Mouse (Mus musculus): ENCODE data around the gene Asah2. TPM values are rescaled to one million over a fixed set of nuclear protein-coding genes. Genes with fewer than 3 reads are reported as not detected.

Asah2 gene
- polyA plus RNA-seq (2015; fragmentation: Nextera tagmentation; extraction: Ambion mirVana) = 0.53 and 0.58 TPM in 2 replicates

DNA sequence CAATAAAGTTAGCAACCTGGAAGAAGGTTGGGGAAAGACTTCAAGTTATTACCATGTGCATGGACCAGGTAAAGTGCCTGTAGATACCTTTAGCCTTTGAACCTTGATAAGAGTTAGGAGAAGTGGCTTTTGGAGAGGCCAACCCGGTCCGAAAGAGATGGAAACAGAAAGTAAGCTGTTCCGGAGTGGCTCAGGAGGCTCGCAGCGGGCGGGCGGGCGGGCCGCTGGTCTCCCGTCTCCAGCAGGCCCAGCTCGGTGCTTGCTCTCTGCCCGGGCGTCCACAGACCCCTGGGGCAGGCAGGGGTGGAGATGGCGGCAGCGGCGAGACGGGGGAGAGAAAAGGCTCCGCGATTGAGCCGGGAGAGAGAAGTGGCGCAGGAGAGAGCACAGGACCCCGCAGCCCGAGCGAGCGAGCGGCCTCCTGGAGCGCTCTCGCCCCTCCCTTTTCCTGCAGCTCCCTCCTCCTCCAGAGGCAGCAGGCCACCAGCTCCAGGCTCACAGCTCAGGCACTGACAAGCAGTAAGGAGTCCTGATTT, at the start of gene Asah2:
TSS of gene Asah2 (minus strand) at position 441 of the 536 bp plus-strand sequence.
- Histone ChIP-seq H3K36me3 (ENCODE audit: control insufficient read depth, insufficient read depth) (no peaks in the 10 kb centered on the region), H3K9ac (ENCODE audit: low read depth, low read length) (peak within 1 kb of the TSS; percentile 76), H3K27me3 (ENCODE audit: control insufficient read depth, insufficient read depth, low read depth, low read length) (no peaks in the 10 kb centered on the region), H3K4me3 (ENCODE audit: low read depth, low read length) (peak within 1 kb of the TSS; percentile 72), H3K4me1 (ENCODE audit: control insufficient read depth, low read depth, low read length) (no peaks in the 10 kb centered on the region; the same call in none of the 2 replicates), H3K27ac (ENCODE audit: low read length) (peak within 1 kb of the TSS; percentile 84), H3K9me3 (replicated peaks; ENCODE audit: control insufficient read depth, low read length) (no peaks in the 10 kb centered on the region), H3K4me2 (ENCODE audit: low read depth, low read length) (peak within 1 kb of the TSS; percentile 68)
- peak; percentile 82 for ATAC-seq (ENCODE audit: low read depth)
- under 1% methylated on average over 27 of the region's 28 CpGs for WGBS (ENCODE audit: insufficient replicate concordance)

DNA sequence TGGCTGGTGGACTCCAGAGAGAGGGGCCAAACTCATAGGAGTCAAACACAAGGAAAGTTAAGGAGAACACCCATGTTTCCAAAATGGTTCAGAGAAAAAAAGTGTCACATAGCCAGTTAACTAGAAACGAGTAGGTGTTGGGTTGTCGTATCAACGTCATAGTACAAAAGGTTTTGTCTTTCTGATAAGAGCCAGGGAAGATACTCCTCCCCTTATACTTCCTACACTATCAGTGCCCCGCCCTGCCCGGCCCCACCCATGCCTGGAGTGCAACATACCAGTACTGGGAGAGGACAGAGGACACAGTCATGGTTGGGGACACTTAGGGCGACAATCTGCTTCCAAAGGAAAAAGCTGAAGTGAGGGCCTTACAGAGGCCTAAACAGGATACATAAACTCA, 49.0 kb upstream of the Asah2 start:
- Histone ChIP-seq H3K9ac (ENCODE audit: low read depth, low read length) (0 out of 2 replicates have a peak overlapping the region, but pooled peaks have one; percentile 21), H3K4me3 (ENCODE audit: low read depth, low read length) (no peak overlapping the region), H3K4me1 (ENCODE audit: control insufficient read depth, low read depth, low read length) (peaks cover 12% of the 10 kb centered on the region), H3K4me2 (ENCODE audit: low read depth, low read length) (peak overlapping the region; percentile 24; the same call in 1 of the 2 replicates), H3K36me3 (ENCODE audit: control insufficient read depth, insufficient read depth) (peaks cover 22% of the 10 kb centered on the region), H3K27ac (ENCODE audit: low read length) (no peak overlapping the region), H3K9me3 (replicated peaks; ENCODE audit: control insufficient read depth, low read length) (no peaks in the 10 kb centered on the region), H3K27me3 (ENCODE audit: control insufficient read depth, insufficient read depth, low read depth, low read length) (no peaks in the 10 kb centered on the region)
- ATAC-seq (ENCODE audit: low read depth) = peak; percentile 90
- WGBS (ENCODE audit: insufficient replicate concordance) = 31% methylated on average over 6 of the region's 6 CpGs

DNA sequence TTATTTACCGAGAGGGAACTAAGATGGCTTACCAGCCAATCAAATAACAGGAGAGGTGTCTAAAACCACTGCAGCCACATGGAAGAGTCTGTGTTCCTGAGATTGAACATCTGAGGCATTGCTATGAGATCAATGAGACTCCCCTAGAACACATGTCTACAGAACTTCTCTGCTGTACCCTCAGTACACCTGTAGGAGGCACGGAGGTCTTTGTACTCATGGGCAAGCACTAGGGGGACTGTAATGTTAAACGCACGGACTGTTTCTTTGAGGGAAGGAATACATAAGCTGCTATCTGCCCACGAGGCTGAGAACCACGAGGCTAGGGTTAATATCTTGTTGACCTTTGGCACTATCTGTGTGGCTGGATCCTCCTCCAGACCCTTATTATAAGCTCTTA, 44.5 kb upstream of the Asah2 start:
- no peaks in the 10 kb centered on the region for H3K27me3 ChIP-seq (ENCODE audit: control insufficient read depth, insufficient read depth, low read depth, low read length)
- no peak overlapping the region for H3K27ac ChIP-seq (ENCODE audit: low read length)
- H3K9me3 ChIP-seq (replicated peaks; ENCODE audit: control insufficient read depth, low read length) = no peaks in the 10 kb centered on the region
- no peak overlapping the region for H3K4me2 ChIP-seq (ENCODE audit: low read depth, low read length)
- H3K4me3 ChIP-seq (ENCODE audit: low read depth, low read length) = no peak overlapping the region
- H3K4me1 ChIP-seq (ENCODE audit: control insufficient read depth, low read depth, low read length) = peaks cover 10% of the 10 kb centered on the region
- ATAC-seq (ENCODE audit: low read depth) = no peak
- no peaks in the 10 kb centered on the region; the same call in 1 of the 2 replicates for H3K36me3 ChIP-seq (ENCODE audit: control insufficient read depth, insufficient read depth)
- 57% methylated on average over 6 of the region's 6 CpGs for WGBS (ENCODE audit: insufficient replicate concordance)
- H3K9ac ChIP-seq (ENCODE audit: low read depth, low read length) = no peak overlapping the region

DNA sequence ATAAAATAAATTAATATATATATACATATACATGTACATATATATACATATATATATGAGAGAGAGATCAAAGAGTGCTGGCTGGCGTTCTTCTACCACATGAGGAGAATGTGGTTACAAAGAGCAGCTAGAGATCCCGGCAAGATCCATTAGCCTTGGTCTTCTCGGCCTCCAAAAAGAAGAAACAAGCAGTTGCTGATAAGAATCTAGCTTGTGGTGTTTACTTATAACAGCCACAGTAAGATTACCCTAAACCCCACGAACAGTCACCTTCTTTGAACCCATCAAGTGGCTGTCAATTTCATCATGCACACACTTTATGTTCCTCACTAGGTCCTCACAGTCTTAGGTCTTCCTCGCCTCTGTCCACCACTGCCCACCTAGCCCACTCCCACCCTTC, 40.7 kb upstream of the Asah2 start:
- Histone ChIP-seq H3K27me3 (ENCODE audit: control insufficient read depth, insufficient read depth, low read depth, low read length) (no peaks in the 10 kb centered on the region), H3K27ac (ENCODE audit: low read length) (no peak overlapping the region)
- WGBS (ENCODE audit: insufficient replicate concordance) = 48% methylated on average over 5 of the region's 5 CpGs

DNA sequence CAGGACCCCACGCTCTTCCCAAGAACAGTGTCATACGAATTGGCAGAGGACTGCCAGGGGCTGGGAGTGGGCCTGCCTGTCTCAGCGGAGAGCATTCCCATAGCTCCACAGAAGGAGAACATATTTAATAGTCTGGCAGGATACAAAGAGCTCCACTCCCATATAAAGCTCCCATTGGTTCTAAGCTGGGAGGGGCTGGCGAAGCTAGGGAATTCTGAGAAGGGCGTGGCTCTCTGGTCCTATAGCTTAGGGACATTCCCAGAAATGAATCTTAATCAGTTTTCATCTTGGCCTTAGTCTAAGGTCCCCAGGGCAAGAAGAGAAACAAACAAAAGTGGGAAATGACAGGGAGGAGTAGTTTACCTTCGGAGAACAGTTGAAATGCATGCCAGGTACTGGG, 34.4 kb upstream of the Asah2 start:
- H3K4me1 ChIP-seq (ENCODE audit: control insufficient read depth, low read depth, low read length) = peaks cover 10% of the 10 kb centered on the region
- 88% methylated on average over 6 of the region's 6 CpGs for WGBS (ENCODE audit: insufficient replicate concordance)
- no peak overlapping the region for H3K4me2 ChIP-seq (ENCODE audit: low read depth, low read length)
- no peak for ATAC-seq (ENCODE audit: low read depth)
- H3K27ac ChIP-seq (ENCODE audit: low read length) = no peak overlapping the region
- H3K9me3 ChIP-seq (replicated peaks; ENCODE audit: control insufficient read depth, low read length) = no peaks in the 10 kb centered on the region
- H3K9ac ChIP-seq (ENCODE audit: low read depth, low read length) = no peak overlapping the region
- no peaks in the 10 kb centered on the region for H3K27me3 ChIP-seq (ENCODE audit: control insufficient read depth, insufficient read depth, low read depth, low read length)
- peaks cover 3% of the 10 kb centered on the region; the same call in 1 of the 2 replicates for H3K36me3 ChIP-seq (ENCODE audit: control insufficient read depth, insufficient read depth)
- H3K4me3 ChIP-seq (ENCODE audit: low read depth, low read length) = no peak overlapping the region

More for the DNA sequence above, 40.7 kb upstream of the Asah2 start:
- no peaks in the 10 kb centered on the region for H3K4me1 ChIP-seq (ENCODE audit: control insufficient read depth, low read depth, low read length)
- H3K9me3 ChIP-seq (replicated peaks; ENCODE audit: control insufficient read depth, low read length) = no peaks in the 10 kb centered on the region
- H3K36me3 ChIP-seq (ENCODE audit: control insufficient read depth, insufficient read depth) = no peaks in the 10 kb centered on the region; the same call in 1 of the 2 replicates
- H3K9ac ChIP-seq (ENCODE audit: low read depth, low read length) = no peak overlapping the region
- H3K4me2 ChIP-seq (ENCODE audit: low read depth, low read length) = no peak overlapping the region
- no peak overlapping the region for H3K4me3 ChIP-seq (ENCODE audit: low read depth, low read length)
- ATAC-seq (ENCODE audit: low read depth) = no peak

DNA sequence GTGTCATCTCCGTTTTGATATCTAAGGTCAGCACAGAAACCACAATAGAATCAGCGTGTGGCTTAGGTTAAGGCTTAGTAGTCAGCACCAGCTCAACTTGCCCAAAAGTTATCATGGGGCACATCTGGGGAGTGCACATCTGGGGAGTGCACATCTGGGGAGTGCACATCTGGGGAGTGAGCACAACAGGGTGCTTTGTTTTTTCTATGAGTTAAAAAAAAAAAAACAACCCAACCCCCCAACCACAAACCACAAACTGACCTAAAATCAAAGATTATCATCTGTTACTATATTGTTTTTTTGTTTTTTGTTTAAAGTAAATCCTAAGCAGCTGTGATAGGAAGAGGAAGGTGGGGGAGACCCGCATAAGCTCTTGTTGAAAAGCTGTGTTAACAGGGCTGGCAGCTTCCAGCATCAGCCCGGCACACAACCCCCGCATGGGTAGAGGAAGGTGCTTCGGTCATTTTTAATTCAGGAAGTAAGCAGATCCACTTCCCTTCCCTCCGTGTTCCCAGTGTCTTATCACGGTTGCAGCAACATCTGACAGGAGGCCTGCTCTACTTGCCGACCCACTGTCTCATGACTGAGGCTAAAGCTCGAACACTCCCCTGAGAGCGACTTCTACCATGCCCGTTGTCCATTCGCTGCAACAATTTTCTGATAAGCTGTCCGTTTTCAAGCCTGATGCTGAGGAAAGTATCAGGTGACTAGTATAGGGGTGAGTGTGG, 30.5 kb upstream of the Asah2 start:
- 13% methylated on average over 14 of the region's 14 CpGs for WGBS (ENCODE audit: insufficient replicate concordance)
- no peaks in the 10 kb centered on the region for H3K9me3 ChIP-seq (replicated peaks; ENCODE audit: control insufficient read depth, low read length)
- H3K27ac ChIP-seq (ENCODE audit: low read length) = no peak overlapping the region
- no peak overlapping the region for H3K9ac ChIP-seq (ENCODE audit: low read depth, low read length)
- no peak overlapping the region for H3K4me2 ChIP-seq (ENCODE audit: low read depth, low read length)
- H3K27me3 ChIP-seq (ENCODE audit: control insufficient read depth, insufficient read depth, low read depth, low read length) = no peaks in the 10 kb centered on the region
- peaks cover 3% of the 10 kb centered on the region; the same call in 1 of the 2 replicates for H3K36me3 ChIP-seq (ENCODE audit: control insufficient read depth, insufficient read depth)
- no peak overlapping the region for H3K4me3 ChIP-seq (ENCODE audit: low read depth, low read length)
- peaks cover 10% of the 10 kb centered on the region for H3K4me1 ChIP-seq (ENCODE audit: control insufficient read depth, low read depth, low read length)
- ATAC-seq (ENCODE audit: low read depth) = peak; percentile 64

DNA sequence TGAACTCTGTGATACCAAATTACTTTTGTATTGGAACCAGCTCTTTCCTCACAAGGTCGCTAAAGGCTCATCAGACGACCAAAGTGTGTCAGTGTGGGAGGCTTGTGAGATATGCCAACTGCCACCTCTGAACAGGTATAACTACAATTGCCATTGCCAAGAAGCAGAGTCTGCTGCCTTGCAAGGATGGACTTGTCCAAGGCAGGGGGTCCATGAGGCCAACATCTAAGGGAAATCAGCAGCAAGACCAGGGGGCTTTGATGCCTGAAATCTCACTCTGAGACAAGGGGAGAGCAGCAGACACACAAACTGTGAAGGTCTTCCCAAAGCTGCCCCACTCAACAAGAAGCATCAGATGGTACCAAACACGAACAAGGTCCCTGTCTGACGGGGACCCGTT, 29.9 kb upstream of the Asah2 start:
- H3K4me3 ChIP-seq (ENCODE audit: low read depth, low read length) = no peak overlapping the region
- peaks cover 10% of the 10 kb centered on the region for H3K4me1 ChIP-seq (ENCODE audit: control insufficient read depth, low read depth, low read length)
- H3K27ac ChIP-seq (ENCODE audit: low read length) = no peak overlapping the region
- peaks cover 3% of the 10 kb centered on the region; the same call in 1 of the 2 replicates for H3K36me3 ChIP-seq (ENCODE audit: control insufficient read depth, insufficient read depth)
- no peak overlapping the region for H3K9ac ChIP-seq (ENCODE audit: low read depth, low read length)
- ATAC-seq (ENCODE audit: low read depth) = no peak
- no peak overlapping the region for H3K4me2 ChIP-seq (ENCODE audit: low read depth, low read length)
- no peaks in the 10 kb centered on the region for H3K9me3 ChIP-seq (replicated peaks; ENCODE audit: control insufficient read depth, low read length)
- no peaks in the 10 kb centered on the region for H3K27me3 ChIP-seq (ENCODE audit: control insufficient read depth, insufficient read depth, low read depth, low read length)
- 52% methylated on average over 5 of the region's 5 CpGs for WGBS (ENCODE audit: insufficient replicate concordance)

DNA sequence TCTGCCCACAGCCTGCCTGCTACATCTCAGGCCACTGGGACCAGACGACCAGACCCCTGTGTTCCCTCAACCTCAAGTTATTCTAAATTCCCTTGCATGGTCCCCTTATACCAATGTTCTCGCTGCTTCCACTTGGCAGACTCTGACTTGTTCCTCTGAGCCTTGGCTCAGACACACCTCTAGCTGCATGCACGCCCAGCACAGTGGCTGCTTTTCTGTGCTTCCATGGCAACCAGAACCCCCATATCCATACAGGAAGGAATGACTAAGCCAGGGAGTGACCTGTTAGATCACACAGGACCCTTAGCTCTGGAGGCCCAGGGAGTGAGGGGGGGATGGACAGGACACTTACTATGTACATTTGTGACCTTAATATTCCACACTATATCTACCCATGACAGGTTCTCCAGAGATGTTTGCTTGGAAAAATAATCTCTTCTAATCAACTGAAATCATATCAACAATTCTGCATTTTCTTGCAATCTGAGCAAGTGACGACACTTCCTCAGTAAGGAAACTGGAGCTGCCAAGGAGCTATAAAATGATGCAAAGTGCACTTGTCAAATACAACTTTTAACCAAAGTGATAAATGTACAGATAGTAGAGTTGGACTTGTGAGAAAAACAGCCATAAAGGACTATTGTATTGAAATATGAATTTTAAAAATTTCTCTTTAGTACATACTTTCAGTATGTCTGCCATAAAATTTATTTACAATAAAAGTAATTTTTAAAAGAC, 29.0 kb upstream of the Asah2 start:
- Histone ChIP-seq H3K27me3 (ENCODE audit: control insufficient read depth, insufficient read depth, low read depth, low read length) (no peaks in the 10 kb centered on the region), H3K4me2 (ENCODE audit: low read depth, low read length) (no peak overlapping the region), H3K27ac (ENCODE audit: low read length) (no peak overlapping the region), H3K4me3 (ENCODE audit: low read depth, low read length) (no peak overlapping the region), H3K9me3 (replicated peaks; ENCODE audit: control insufficient read depth, low read length) (no peaks in the 10 kb centered on the region), H3K9ac (ENCODE audit: low read depth, low read length) (no peak overlapping the region), H3K4me1 (ENCODE audit: control insufficient read depth, low read depth, low read length) (peaks cover 10% of the 10 kb centered on the region), H3K36me3 (ENCODE audit: control insufficient read depth, insufficient read depth) (peaks cover 3% of the 10 kb centered on the region; the same call in 1 of the 2 replicates)
- ATAC-seq (ENCODE audit: low read depth) = 0 out of 2 replicates have a peak, but pooled peaks have one; percentile 37
- WGBS (ENCODE audit: insufficient replicate concordance) = 68% methylated on average over 4 of the region's 4 CpGs
